Mouse (Mus musculus): Measurements from ENCODE around the gene Ttc33. TPM values are rescaled to one million over a fixed set of nuclear protein-coding genes. Genes with fewer than 3 reads are reported as not detected.

Gene Ttc33
- total and polyA plus RNA-seq, 3 experiments: 21.0 to 26.2 TPM; not detected in 1

DNA sequence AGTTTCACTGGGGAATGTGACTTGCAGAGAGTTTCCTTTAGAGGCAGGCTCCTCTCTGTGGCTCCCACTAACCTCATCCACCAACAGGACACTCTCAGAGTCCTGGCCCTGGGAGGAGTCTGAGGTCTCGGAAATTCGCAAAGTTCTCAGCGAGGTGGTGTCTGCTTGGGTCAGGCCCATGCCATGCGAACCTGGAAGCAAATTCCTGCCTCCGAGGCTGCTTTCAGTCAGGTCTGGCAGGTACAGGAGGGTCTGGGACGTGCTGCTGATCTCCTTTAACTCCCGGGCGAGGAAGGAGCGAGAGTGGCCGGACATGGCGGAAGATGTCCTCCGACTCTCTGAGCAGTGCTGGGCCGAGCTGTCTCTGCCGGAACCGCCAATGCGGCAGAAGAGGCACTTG, 49.3 kb downstream of the Ttc33 start:
- Histone ChIP-seq H3K9ac (ENCODE audit: control insufficient read depth, low read depth, low read length, poor library complexity, severe bottlenecking) (no peak overlapping the region), H3K4me3 (ENCODE audit: control insufficient read depth in 1 of 2, insufficient read depth in 1 of 2, low read depth in 2 of 2, low read length in 2 of 2) (no peak overlapping the region)
- DNase-seq (ENCODE audit: low read depth, low spot score): no peak

DNA sequence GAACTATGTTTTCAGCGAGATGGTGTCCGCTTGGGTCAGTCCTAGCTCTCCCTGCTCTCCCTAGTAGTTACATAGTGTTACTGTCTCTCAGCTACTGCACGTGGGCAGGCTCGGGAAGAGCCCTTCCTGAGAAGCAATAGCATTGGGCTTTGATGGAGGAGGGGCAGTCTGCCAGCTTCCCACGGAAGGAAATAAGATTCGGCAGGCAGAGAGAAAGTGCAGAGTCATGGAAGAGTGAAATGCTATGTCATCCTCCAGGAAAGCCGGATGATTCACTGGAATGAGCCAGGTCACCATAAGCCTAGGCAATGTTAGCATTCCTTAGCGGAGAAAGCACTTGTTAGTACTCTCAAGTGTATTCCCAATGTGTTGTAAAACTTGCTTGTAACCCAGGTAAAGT, 50.2 kb downstream of the Ttc33 start:
- H3K27me3 ChIP-seq (ENCODE audit: control insufficient read depth in 1 of 2, insufficient read depth in 2 of 2, low read length in 2 of 2): no peaks in the 10 kb centered on the region
- no peaks in the 10 kb centered on the region for H3K9me3 ChIP-seq (replicated peaks; ENCODE audit: insufficient read depth, low read length)
- H3K79me2 ChIP-seq (ENCODE audit: control insufficient read depth, insufficient read depth, low read length, poor library complexity): no peaks in the 10 kb centered on the region; the same call in 1 of the 2 replicates
- no peak for DNase-seq (ENCODE audit: low read depth, low spot score)
- TF ChIP-seq TBP (IDR thresholded peaks at IDR 0.05; ENCODE audit: low read depth, low read length): no peak
- no peak for TF ChIP-seq SMC3 (IDR thresholded peaks at IDR 0.05; ENCODE audit: low read depth, low read length)
- no peak for TF ChIP-seq CTCF (IDR thresholded peaks at IDR 0.05 in 2 of 3, conservative IDR thresholded peaks at IDR 0.05 in 1 of 3; ENCODE audit: control insufficient read depth in 1 of 3, insufficient read depth in 1 of 3, low read depth in 2 of 3, low read length in 3 of 3, poor library complexity in 1 of 3, severe bottlenecking in 1 of 3)
- TF ChIP-seq TCF12 (IDR thresholded peaks at IDR 0.05; ENCODE audit: low read depth, low read length): no peak
- no peak for TF ChIP-seq POLR2A (IDR thresholded peaks at IDR 0.05; ENCODE audit: control insufficient read depth in 1 of 2, insufficient read depth in 1 of 2, low read depth in 1 of 2, low read length in 2 of 2, poor library complexity in 1 of 2)
- TF ChIP-seq POLR2AphosphoS5 (IDR thresholded peaks at IDR 0.05; ENCODE audit: borderline replicate concordance, low read depth, low read length): no peak
- no peak for TF ChIP-seq NRF1 (IDR thresholded peaks at IDR 0.05; ENCODE audit: insufficient read depth, low read depth, low read length, poor library complexity, severe bottlenecking)
- no peak for TF ChIP-seq MYC (IDR thresholded peaks at IDR 0.05; ENCODE audit: low read depth, low read length)
- TF ChIP-seq CHD2 (IDR thresholded peaks at IDR 0.05; ENCODE audit: low read length): no peak
- H3K27ac ChIP-seq (ENCODE audit: control insufficient read depth, low read depth, low read length): no peak overlapping the region
- peaks cover 1 to 20% of the 10 kb centered on the region in 2 experiments; a peak in 3 of 4 replicates for H3K36me3 ChIP-seq (ENCODE audit: control insufficient read depth in 1 of 2, insufficient read depth in 2 of 2, low read length in 2 of 2)
- H3K4me1 ChIP-seq (ENCODE audit: control insufficient read depth in 1 of 2, insufficient read depth in 2 of 2, low read length in 2 of 2): peaks cover 11 to 18% of the 10 kb centered on the region in 2 experiments
- H3K4me3 ChIP-seq (ENCODE audit: control insufficient read depth in 1 of 2, insufficient read depth in 1 of 2, low read depth in 2 of 2, low read length in 2 of 2): no peak overlapping the region
- H3K9ac ChIP-seq (ENCODE audit: control insufficient read depth, low read depth, low read length, poor library complexity, severe bottlenecking): no peak overlapping the region

More for the DNA sequence above, 49.3 kb downstream of the Ttc33 start:
- no peaks in the 10 kb centered on the region for H3K27me3 ChIP-seq (ENCODE audit: control insufficient read depth in 1 of 2, insufficient read depth in 2 of 2, low read length in 2 of 2)
- peaks cover 11 to 18% of the 10 kb centered on the region in 2 experiments for H3K4me1 ChIP-seq (ENCODE audit: control insufficient read depth in 1 of 2, insufficient read depth in 2 of 2, low read length in 2 of 2)
- peaks cover 1 to 19% of the 10 kb centered on the region in 2 experiments; a peak in 3 of 4 replicates for H3K36me3 ChIP-seq (ENCODE audit: control insufficient read depth in 1 of 2, insufficient read depth in 2 of 2, low read length in 2 of 2)
- H3K9me3 ChIP-seq (replicated peaks; ENCODE audit: insufficient read depth, low read length): no peaks in the 10 kb centered on the region
- H3K27ac ChIP-seq (ENCODE audit: control insufficient read depth, low read depth, low read length): no peak overlapping the region
- TF ChIP-seq CTCF (IDR thresholded peaks at IDR 0.05 in 2 of 3, conservative IDR thresholded peaks at IDR 0.05 in 1 of 3; ENCODE audit: control insufficient read depth in 1 of 3, insufficient read depth in 1 of 3, low read depth in 2 of 3, low read length in 3 of 3, poor library complexity in 1 of 3, severe bottlenecking in 1 of 3) (no peak), ZMIZ1 (IDR thresholded peaks at IDR 0.05; ENCODE audit: low read depth, low read length) (no peak), ETS1 (IDR thresholded peaks at IDR 0.05; ENCODE audit: low read depth, low read length) (no peak), MAX (IDR thresholded peaks at IDR 0.05; ENCODE audit: low read length) (no peak)
- H3K79me2 ChIP-seq (ENCODE audit: control insufficient read depth, insufficient read depth, low read length, poor library complexity): no peaks in the 10 kb centered on the region; the same call in 1 of the 2 replicates

DNA sequence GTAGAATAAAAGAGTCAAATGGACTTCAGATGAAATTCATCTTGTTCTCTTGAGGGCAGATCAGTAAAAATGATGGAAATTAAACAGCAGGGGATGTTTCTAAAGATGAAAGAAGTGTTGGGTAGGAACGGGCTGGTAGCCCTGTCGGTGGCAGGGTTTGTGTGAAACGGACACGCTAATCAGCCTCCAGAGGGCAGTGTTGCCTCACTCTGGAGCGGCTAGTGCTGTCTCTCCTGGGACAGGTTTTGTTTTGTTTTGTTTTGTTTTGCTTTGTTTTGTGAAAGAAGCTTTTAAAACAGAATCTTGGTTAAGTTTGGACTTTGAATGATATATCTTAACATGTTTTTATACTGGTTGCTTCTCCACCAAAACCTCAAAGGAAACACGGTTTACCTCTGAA, 51.2 kb downstream of the Ttc33 start:
- peak overlapping the region in 1 of 2 experiments; percentile 43; a peak in 2 of 4 replicates for H3K4me3 ChIP-seq (ENCODE audit: control insufficient read depth in 1 of 2, insufficient read depth in 1 of 2, low read depth in 2 of 2, low read length in 2 of 2)
- DNase-seq (ENCODE audit: low read depth, low spot score): peak; percentile 87
- no peaks in the 10 kb centered on the region for H3K27me3 ChIP-seq (ENCODE audit: control insufficient read depth in 1 of 2, insufficient read depth in 2 of 2, low read length in 2 of 2)
- no peak overlapping the region for H3K27ac ChIP-seq (ENCODE audit: control insufficient read depth, low read depth, low read length)
- H3K36me3 ChIP-seq (ENCODE audit: control insufficient read depth in 1 of 2, insufficient read depth in 2 of 2, low read length in 2 of 2): peaks cover 1 to 23% of the 10 kb centered on the region in 2 experiments; a peak in 3 of 4 replicates
- H3K9ac ChIP-seq (ENCODE audit: control insufficient read depth, low read depth, low read length, poor library complexity, severe bottlenecking): peak overlapping the region; percentile 25; the same call in 1 of the 2 replicates
- H3K79me2 ChIP-seq (ENCODE audit: control insufficient read depth, insufficient read depth, low read length, poor library complexity): no peaks in the 10 kb centered on the region; the same call in 1 of the 2 replicates
- H3K4me1 ChIP-seq (ENCODE audit: control insufficient read depth in 1 of 2, insufficient read depth in 2 of 2, low read length in 2 of 2): peaks cover 11 to 18% of the 10 kb centered on the region in 2 experiments
- TF ChIP-seq ZC3H11A (IDR thresholded peaks at IDR 0.05; ENCODE audit: low read depth, low read length) (peak; percentile 85), MXI1 (IDR thresholded peaks at IDR 0.05; ENCODE audit: low read depth, low read length) (no peak), TCF12 (IDR thresholded peaks at IDR 0.05; ENCODE audit: low read depth, low read length) (no peak), POLR2AphosphoS5 (IDR thresholded peaks at IDR 0.05; ENCODE audit: borderline replicate concordance, low read depth, low read length) (no peak), EP300 (IDR thresholded peaks at IDR 0.05; ENCODE audit: low read depth in 1 of 2, low read length in 2 of 2) (no peak), MYC (IDR thresholded peaks at IDR 0.05; ENCODE audit: low read depth, low read length) (0 out of 2 replicates have a peak, but pooled peaks have one; percentile 1), SIN3A (IDR thresholded peaks at IDR 0.05; ENCODE audit: low read length) (peak; percentile 52; the same call in 1 of the 2 replicates), BHLHE40 (IDR thresholded peaks at IDR 0.05; ENCODE audit: borderline replicate concordance, low read depth, low read length) (no peak), NRF1 (IDR thresholded peaks at IDR 0.05; ENCODE audit: insufficient read depth, low read depth, low read length, poor library complexity, severe bottlenecking) (no peak), RCOR1 (IDR thresholded peaks at IDR 0.05; ENCODE audit: low read depth, low read length) (no peak), POLR2AphosphoS2 (IDR thresholded peaks at IDR 0.05; ENCODE audit: low read length) (no peak), CHD2 (IDR thresholded peaks at IDR 0.05; ENCODE audit: low read length) (no peak), GATA1 (IDR thresholded peaks at IDR 0.05; ENCODE audit: low read depth, low read length) (0 out of 2 replicates have a peak, but pooled peaks have one; percentile 12), TBP (IDR thresholded peaks at IDR 0.05; ENCODE audit: low read depth, low read length) (0 out of 2 replicates have a peak, but pooled peaks have one; percentile 34), CTCF (IDR thresholded peaks at IDR 0.05 in 2 of 3, conservative IDR thresholded peaks at IDR 0.05 in 1 of 3; ENCODE audit: control insufficient read depth in 1 of 3, insufficient read depth in 1 of 3, low read depth in 2 of 3, low read length in 3 of 3, poor library complexity in 1 of 3, severe bottlenecking in 1 of 3) (peak; percentile 91 to 94 (median 92)), SMC3 (IDR thresholded peaks at IDR 0.05; ENCODE audit: low read depth, low read length) (peak; percentile 92), RAD21 (IDR thresholded peaks at IDR 0.05; ENCODE audit: low read depth, low read length) (peak; percentile 96), TAL1 (IDR thresholded peaks at IDR 0.05; ENCODE audit: low read length) (no peak)
- H3K9me3 ChIP-seq (replicated peaks; ENCODE audit: insufficient read depth, low read length): no peaks in the 10 kb centered on the region
